Mouse (Mus musculus): ENCODE data around the gene Akr1cl. TPM values are rescaled to one million over a fixed set of nuclear protein-coding genes. Genes with fewer than 3 reads are reported as not detected.

Akr1cl gene
- polyA plus RNA-seq, 1 experiment from 2014 or later = 0.78 TPM

- WGBS = 36% methylated on average over 4 of the region's 4 CpGs
- Histone ChIP-seq H3K27me3 (replicated peaks) (no peaks in the 10 kb centered on the region), H3K4me1 (replicated peaks) (no peaks in the 10 kb centered on the region), H3K9ac (no peak overlapping the region), H3K36me3 (no peaks in the 10 kb centered on the region), H3K9me3 (replicated peaks) (no peaks in the 10 kb centered on the region), H3K4me2 (no peak overlapping the region), H3K4me3 (no peak overlapping the region), H3K27ac (ENCODE audit: poor library complexity, severe bottlenecking) (no peak overlapping the region)
- no peak for ATAC-seq (ENCODE audit: insufficient number of reproducible peaks, low FRiP score)
Observed at GRCm38 (mm10) chr1:65004526-65004925, 28.0 kb downstream of the Akr1cl start.

- no peaks in the 10 kb centered on the region for H3K36me3 ChIP-seq
- H3K9me3 ChIP-seq (replicated peaks) = no peaks in the 10 kb centered on the region
- no peaks in the 10 kb centered on the region for H3K4me1 ChIP-seq (replicated peaks)
- no peaks in the 10 kb centered on the region for H3K27me3 ChIP-seq (replicated peaks)
- no peak for ATAC-seq (ENCODE audit: insufficient number of reproducible peaks, low FRiP score)
- H3K27ac ChIP-seq (ENCODE audit: poor library complexity, severe bottlenecking) = no peak overlapping the region
- no peak overlapping the region for H3K4me2 ChIP-seq
- 64% methylated on average over 4 of the region's 4 CpGs for WGBS
- no peak overlapping the region for H3K9ac ChIP-seq
- no peak overlapping the region for H3K4me3 ChIP-seq
Observed at GRCm38 (mm10) chr1:64993206-64993605, 39.4 kb downstream of the Akr1cl start.

- no peak overlapping the region for H3K27ac ChIP-seq (ENCODE audit: poor library complexity, severe bottlenecking)
- H3K9ac ChIP-seq = no peak overlapping the region
- H3K4me3 ChIP-seq = no peak overlapping the region
- no peaks in the 10 kb centered on the region for H3K9me3 ChIP-seq (replicated peaks)
- no peaks in the 10 kb centered on the region for H3K4me1 ChIP-seq (replicated peaks)
- H3K36me3 ChIP-seq = no peaks in the 10 kb centered on the region
- ATAC-seq (ENCODE audit: insufficient number of reproducible peaks, low FRiP score) = no peak
- H3K27me3 ChIP-seq (replicated peaks) = no peaks in the 10 kb centered on the region
- H3K4me2 ChIP-seq = no peak overlapping the region
Observed at GRCm38 (mm10) chr1:64988176-64988575, 44.4 kb downstream of the Akr1cl start.

GRCm38 (mm10) chr1:64986120-64986519 is 46.4 kb downstream of the Akr1cl start:
- H3K36me3 ChIP-seq = no peaks in the 10 kb centered on the region
- no peaks in the 10 kb centered on the region for H3K9me3 ChIP-seq (replicated peaks)
- H3K4me3 ChIP-seq = no peak overlapping the region
- H3K27me3 ChIP-seq (replicated peaks) = no peaks in the 10 kb centered on the region
- no peak overlapping the region for H3K4me2 ChIP-seq
- ATAC-seq (ENCODE audit: insufficient number of reproducible peaks, low FRiP score) = no peak
- 36% methylated on average over 7 of the region's 7 CpGs for WGBS
- no peak overlapping the region for H3K27ac ChIP-seq (ENCODE audit: poor library complexity, severe bottlenecking)
- no peak overlapping the region for H3K9ac ChIP-seq
- H3K4me1 ChIP-seq (replicated peaks) = no peaks in the 10 kb centered on the region

GRCm38 (mm10) chr1:64983247-64983646 is 49.3 kb downstream of the Akr1cl start:
- no peaks in the 10 kb centered on the region for H3K36me3 ChIP-seq
- H3K27me3 ChIP-seq (replicated peaks) = no peaks in the 10 kb centered on the region
- WGBS = 62% methylated on average over 3 of the region's 3 CpGs
- no peaks in the 10 kb centered on the region for H3K4me1 ChIP-seq (replicated peaks)
- no peak overlapping the region for H3K4me3 ChIP-seq
- H3K4me2 ChIP-seq = no peak overlapping the region
- H3K9me3 ChIP-seq (replicated peaks) = no peaks in the 10 kb centered on the region
- H3K9ac ChIP-seq = no peak overlapping the region
- H3K27ac ChIP-seq (ENCODE audit: poor library complexity, severe bottlenecking) = no peak overlapping the region
- ATAC-seq (ENCODE audit: insufficient number of reproducible peaks, low FRiP score) = no peak

- Histone ChIP-seq H3K4me2 (no peak overlapping the region), H3K36me3 (no peaks in the 10 kb centered on the region), H3K27me3 (replicated peaks) (no peaks in the 10 kb centered on the region), H3K9me3 (replicated peaks) (no peaks in the 10 kb centered on the region), H3K9ac (no peak overlapping the region), H3K27ac (ENCODE audit: poor library complexity, severe bottlenecking) (no peak overlapping the region), H3K4me3 (no peak overlapping the region), H3K4me1 (replicated peaks) (no peaks in the 10 kb centered on the region)
- no peak for ATAC-seq (ENCODE audit: insufficient number of reproducible peaks, low FRiP score)
- WGBS = 75% methylated on average over 7 of the region's 7 CpGs
Observed at GRCm38 (mm10) chr1:64978321-64978799, 54.2 kb downstream of the Akr1cl start.

GRCm38 (mm10) chr1:64975346-64975745 is 57.2 kb downstream of the Akr1cl start:
- H3K36me3 ChIP-seq = no peaks in the 10 kb centered on the region
- no peak overlapping the region for H3K4me3 ChIP-seq
- ATAC-seq (ENCODE audit: insufficient number of reproducible peaks, low FRiP score) = no peak
- H3K9ac ChIP-seq = no peak overlapping the region
- WGBS = 63% methylated on average over 7 of the region's 7 CpGs
- H3K4me2 ChIP-seq = no peak overlapping the region
- H3K27me3 ChIP-seq (replicated peaks) = no peaks in the 10 kb centered on the region
- no peaks in the 10 kb centered on the region for H3K9me3 ChIP-seq (replicated peaks)
- H3K4me1 ChIP-seq (replicated peaks) = no peaks in the 10 kb centered on the region
- H3K27ac ChIP-seq (ENCODE audit: poor library complexity, severe bottlenecking) = no peak overlapping the region

GRCm38 (mm10) chr1:64970685-64971084 is 61.9 kb downstream of the Akr1cl start:
- Histone ChIP-seq H3K27me3 (replicated peaks) (no peaks in the 10 kb centered on the region), H3K9me3 (replicated peaks) (no peaks in the 10 kb centered on the region), H3K4me3 (no peak overlapping the region), H3K36me3 (no peaks in the 10 kb centered on the region), H3K27ac (ENCODE audit: poor library complexity, severe bottlenecking) (no peak overlapping the region), H3K9ac (no peak overlapping the region), H3K4me1 (replicated peaks) (no peaks in the 10 kb centered on the region), H3K4me2 (no peak overlapping the region)
- WGBS = 56% methylated on average over 5 of the region's 5 CpGs
- ATAC-seq (ENCODE audit: insufficient number of reproducible peaks, low FRiP score) = no peak

Other genes with a start within 250 kb of the Akr1cl start
- gene Plekhm3, start 75.9 kb downstream of the Akr1cl start, polyA plus RNA-seq (2016; fragmentation: Nextera tagmentation; extraction: Ambion mirVana) = 7.1 and 10.5 TPM in 2 replicates
- gene Cryge, start 18.4 kb upstream of the Akr1cl start, polyA plus RNA-seq (2016; fragmentation: Nextera tagmentation; extraction: Ambion mirVana) = not detected in 2 replicates
- not detected in 2 replicates for gene Crygd, start 30.7 kb upstream of the Akr1cl start, polyA plus RNA-seq (2016; fragmentation: Nextera tagmentation; extraction: Ambion mirVana)
- gene Crygc, start 40.9 kb upstream of the Akr1cl start, polyA plus RNA-seq (2016; fragmentation: Nextera tagmentation; extraction: Ambion mirVana) = not detected in 2 replicates
- 0.58 and 1.1 TPM in 2 replicates for gene Crygb, start 49.5 kb upstream of the Akr1cl start, polyA plus RNA-seq (2016; fragmentation: Nextera tagmentation; extraction: Ambion mirVana)
- gene Cryga, start 70.6 kb upstream of the Akr1cl start, polyA plus RNA-seq (2016; fragmentation: Nextera tagmentation; extraction: Ambion mirVana) = not detected in 2 replicates
- gene Gm28845, start 86.8 kb upstream of the Akr1cl start, polyA plus RNA-seq (2016; fragmentation: Nextera tagmentation; extraction: Ambion mirVana) = not detected in 2 replicates
- 0.08 TPM in 1 of 2 replicates, not detected in the other for gene D630023F18Rik, start 90.5 kb upstream of the Akr1cl start, polyA plus RNA-seq (2016; fragmentation: Nextera tagmentation; extraction: Ambion mirVana)
- gene Idh1, start 153.7 kb upstream of the Akr1cl start, polyA plus RNA-seq (2016; fragmentation: Nextera tagmentation; extraction: Ambion mirVana) = 66.1 and 68.8 TPM in 2 replicates
- 9.5 and 11.1 TPM in 2 replicates for gene Pikfyve, start 153.9 kb upstream of the Akr1cl start, polyA plus RNA-seq (2016; fragmentation: Nextera tagmentation; extraction: Ambion mirVana)
- gene Pth2r, start 249.3 kb upstream of the Akr1cl start, polyA plus RNA-seq (2016; fragmentation: Nextera tagmentation; extraction: Ambion mirVana) = not detected in 2 replicates

Data from heart, embryonic 12.5 days (tissue).